Mouse (Mus musculus) hindbrain, embryonic 10.5 days (tissue): Measurements from ENCODE around the gene Sh3rf1. TPM values are rescaled to one million over a fixed set of nuclear protein-coding genes. Genes with fewer than 3 reads are reported as not detected.
A peak's percentile ranks its signal among the peaks of the same experiment; 100 is the strongest.

Source experiments
- DNase-seq: peaks from one replicate; pipeline ENCODE4 v3.0.0-alpha.2; 2017; ENCODE audit warnings: low spot score
- H3K27ac ChIP-seq: fragments of 300-500 bp; sonication (generic); 2 replicates; pipeline ENCODE4 v1.5.1; 2016; ENCODE audit warnings: mild to moderate bottlenecking, moderate library complexity
- H3K27me3 ChIP-seq: fragments of 300-500 bp; sonication (generic); 2 replicates; pipeline ENCODE4 v1.6.1; 2016; ENCODE audit warnings: mild to moderate bottlenecking; ENCODE audit not compliant: poor library complexity, insufficient read depth, severe bottlenecking
- H3K36me3 ChIP-seq: fragments of 300-500 bp; sonication (generic); 2 replicates; pipeline ENCODE4 v1.6.1; 2016; ENCODE audit warnings: mild to moderate bottlenecking, moderate library complexity
- H3K4me1 ChIP-seq: fragments of 300-500 bp; sonication (generic); replicated peaks from 2 replicates; pipeline ENCODE4 v1.6.1; 2016; ENCODE audit warnings: mild to moderate bottlenecking
- H3K4me3 ChIP-seq: fragments of 300-500 bp; sonication (generic); 2 replicates; pipeline ENCODE4 v1.5.1; 2016; ENCODE audit warnings: mild to moderate bottlenecking, moderate library complexity
- H3K9me3 ChIP-seq: fragments of 300-500 bp; sonication (generic); 2 replicates; pipeline ENCODE4 v1.6.1; 2016; ENCODE audit warnings: mild to moderate bottlenecking, moderate library complexity
- WGBS: fragments of 180-500 bp; shearing (Covaris S2); methylation state at CpG from one replicate; pipeline ENCODE4 v1.1.7; 2016; 5-methylcytosine and 5-hydroxymethylcytosine counted together
- polyA plus RNA-seq: library from polyadenylated mRNA; unstranded; fragments of >200 nt; fragmentation: Nextera tagmentation; extraction: Ambion mirVana; gene quantifications from 2 replicates; pipeline ENCODE4 v1.2.1, GENCODE M21; 2016

Sh3rf1 gene
- polyA plus RNA-seq, 1 experiment from 2014 or later: 20.3 TPM

DNA sequence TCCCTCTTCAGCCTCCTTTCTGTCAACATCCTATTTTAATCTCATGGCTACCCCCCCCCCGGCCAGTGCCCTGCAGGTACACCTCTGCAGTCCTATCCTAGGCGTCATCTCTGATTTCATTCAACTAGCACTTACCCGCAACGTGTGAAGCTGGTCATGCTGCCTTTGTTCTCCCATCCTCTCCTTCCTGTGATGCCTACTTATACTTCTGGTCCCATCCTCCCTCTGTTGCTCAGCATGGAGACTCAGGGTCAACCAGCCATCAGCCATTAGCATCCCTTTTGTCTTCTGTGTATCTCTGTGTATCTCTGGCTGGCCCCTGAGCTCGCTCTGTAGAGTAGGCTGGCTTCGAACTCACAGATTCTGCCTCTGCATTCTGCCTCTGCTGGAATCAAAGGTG is 47.3 kb downstream of the Sh3rf1 start:
- H3K36me3 ChIP-seq: no peaks in the 10 kb centered on the region
- no peak for DNase-seq
- H3K4me1 ChIP-seq: peaks cover 57% of the 10 kb centered on the region
- H3K27me3 ChIP-seq: no peaks in the 10 kb centered on the region
- peak overlapping the region; percentile 30; the same call in 1 of the 2 replicates for H3K27ac ChIP-seq
- WGBS: 81% methylated on average over 2 of the region's 6 CpGs
- no peak overlapping the region for H3K4me3 ChIP-seq
- H3K9me3 ChIP-seq: no peaks in the 10 kb centered on the region

GRCm38 (mm10) chr8:61272838-61273237 is 49.2 kb downstream of the Sh3rf1 start:
- H3K27me3 ChIP-seq: no peaks in the 10 kb centered on the region
- DNase-seq: no peak
- no peak overlapping the region for H3K4me3 ChIP-seq
- H3K9me3 ChIP-seq: no peaks in the 10 kb centered on the region
- no peaks in the 10 kb centered on the region for H3K36me3 ChIP-seq
- peaks cover 69% of the 10 kb centered on the region for H3K4me1 ChIP-seq
- 83% methylated on average over 3 of the region's 3 CpGs for WGBS
- H3K27ac ChIP-seq: no peak overlapping the region

- no peak for DNase-seq
- H3K4me3 ChIP-seq: no peak overlapping the region
- H3K36me3 ChIP-seq: peaks cover 7% of the 10 kb centered on the region; the same call in 1 of the 2 replicates
- H3K27ac ChIP-seq: no peak overlapping the region
- 87% methylated on average over 17 of the region's 17 CpGs for WGBS
- peaks cover 69% of the 10 kb centered on the region for H3K4me1 ChIP-seq
- H3K9me3 ChIP-seq: no peaks in the 10 kb centered on the region
- no peaks in the 10 kb centered on the region for H3K27me3 ChIP-seq
Observed at GRCm38 (mm10) chr8:61273307-61274221, 49.9 kb downstream of the Sh3rf1 start.

DNA sequence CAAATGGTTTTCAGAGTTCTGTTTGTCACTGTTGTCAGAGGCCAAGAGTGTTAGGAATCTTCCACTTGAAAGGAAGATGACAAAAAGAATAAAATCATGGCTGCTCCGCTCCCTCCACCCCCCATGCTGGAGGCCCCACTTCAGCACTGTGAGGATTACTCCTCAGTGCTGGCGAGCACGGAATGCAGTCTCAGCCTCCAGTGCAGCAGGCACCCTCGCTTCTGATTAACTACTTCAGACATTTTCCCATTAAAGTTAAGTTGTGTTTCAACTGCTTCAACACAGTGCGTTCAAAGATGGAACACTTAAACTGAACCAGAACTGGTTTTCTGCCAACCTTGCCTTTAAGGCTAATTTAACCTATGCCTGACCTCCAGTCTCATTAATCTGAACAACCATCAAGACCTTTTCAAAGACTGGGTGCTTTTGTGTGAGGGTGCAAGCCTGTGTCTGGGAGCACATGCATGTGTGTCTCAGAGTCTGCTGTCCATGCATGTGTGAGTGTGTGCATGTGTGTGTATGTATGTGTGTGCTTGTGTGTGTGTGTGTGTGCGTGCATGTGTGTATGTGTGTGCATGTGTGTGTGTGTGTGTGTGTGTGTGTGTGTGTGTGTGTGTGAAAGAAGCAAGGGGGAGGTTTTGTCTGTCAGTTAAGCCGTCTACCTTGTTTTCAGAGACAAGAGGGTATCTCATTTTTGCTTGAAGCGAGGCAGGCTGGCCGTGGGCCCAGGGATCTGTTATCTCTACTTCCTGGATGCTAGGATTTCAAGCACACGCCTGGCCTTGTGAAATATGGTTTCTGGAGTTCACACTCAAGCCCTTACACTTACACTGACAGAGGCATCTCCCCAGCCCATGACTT is 51.2 kb downstream of the Sh3rf1 start:
- Histone ChIP-seq H3K4me3 (no peak overlapping the region), H3K4me1 (peaks cover 67% of the 10 kb centered on the region), H3K27ac (peak overlapping the region; percentile 72), H3K9me3 (no peaks in the 10 kb centered on the region), H3K36me3 (peaks cover 19% of the 10 kb centered on the region), H3K27me3 (no peaks in the 10 kb centered on the region)
- DNase-seq: no peak
- 52% methylated on average over 10 of the region's 10 CpGs for WGBS

DNA sequence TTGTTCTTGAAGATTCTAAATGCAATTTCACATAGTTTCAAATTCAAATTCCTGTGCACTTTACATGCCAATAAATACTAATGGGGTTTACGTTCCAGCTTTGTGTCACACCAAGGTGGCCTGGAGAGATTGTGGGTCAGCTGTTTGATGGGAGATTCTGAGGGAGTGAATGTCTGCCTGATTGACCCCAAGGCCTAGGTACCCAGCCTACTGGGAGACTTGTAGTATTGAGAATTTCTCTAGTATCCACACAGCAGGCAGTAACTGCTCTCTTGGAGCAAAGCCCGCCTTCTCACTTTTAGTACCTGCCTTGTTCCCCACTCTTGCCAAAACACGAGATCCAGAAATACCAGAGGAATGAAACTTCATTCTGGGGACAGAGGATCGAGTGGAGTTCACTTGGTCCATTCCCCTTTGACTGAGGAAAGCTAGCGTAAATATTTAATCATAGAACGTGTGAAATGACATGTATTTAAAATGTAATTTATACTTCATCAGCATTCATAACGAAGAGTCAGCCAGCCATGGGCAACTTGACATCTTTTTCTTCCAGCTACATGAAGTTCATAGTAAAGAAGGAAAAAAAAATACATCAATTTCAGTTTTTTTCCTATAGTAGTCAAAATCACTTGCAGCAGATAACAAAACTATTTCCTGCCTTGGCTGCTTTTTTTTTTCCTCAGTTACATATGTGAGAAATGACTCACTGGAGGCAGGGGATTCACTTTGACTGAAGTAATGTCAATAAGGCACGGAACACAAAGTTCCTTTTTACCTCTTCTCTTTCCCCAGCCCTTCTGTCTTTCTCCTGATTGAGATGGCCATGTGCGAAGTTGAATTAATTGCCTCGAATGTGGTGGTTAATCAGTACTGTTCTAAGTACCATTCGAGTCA is 52.0 kb downstream of the Sh3rf1 start:
- DNase-seq: no peak
- Histone ChIP-seq H3K9me3 (no peaks in the 10 kb centered on the region), H3K36me3 (peaks cover 23% of the 10 kb centered on the region), H3K4me3 (no peak overlapping the region), H3K27ac (peak overlapping the region; percentile 72; the same call in 1 of the 2 replicates), H3K27me3 (no peaks in the 10 kb centered on the region), H3K4me1 (peaks cover 59% of the 10 kb centered on the region)
- WGBS: 82% methylated on average over 11 of the region's 11 CpGs

- peaks cover 55% of the 10 kb centered on the region for H3K4me1 ChIP-seq
- WGBS: 84% methylated on average over 5 of the region's 5 CpGs
- H3K27ac ChIP-seq: no peak overlapping the region
- H3K27me3 ChIP-seq: no peaks in the 10 kb centered on the region
- DNase-seq: no peak
- H3K9me3 ChIP-seq: no peaks in the 10 kb centered on the region
- H3K36me3 ChIP-seq: peaks cover 23% of the 10 kb centered on the region
- no peak overlapping the region for H3K4me3 ChIP-seq
Observed at GRCm38 (mm10) chr8:61276397-61276796, 52.7 kb downstream of the Sh3rf1 start.

DNA sequence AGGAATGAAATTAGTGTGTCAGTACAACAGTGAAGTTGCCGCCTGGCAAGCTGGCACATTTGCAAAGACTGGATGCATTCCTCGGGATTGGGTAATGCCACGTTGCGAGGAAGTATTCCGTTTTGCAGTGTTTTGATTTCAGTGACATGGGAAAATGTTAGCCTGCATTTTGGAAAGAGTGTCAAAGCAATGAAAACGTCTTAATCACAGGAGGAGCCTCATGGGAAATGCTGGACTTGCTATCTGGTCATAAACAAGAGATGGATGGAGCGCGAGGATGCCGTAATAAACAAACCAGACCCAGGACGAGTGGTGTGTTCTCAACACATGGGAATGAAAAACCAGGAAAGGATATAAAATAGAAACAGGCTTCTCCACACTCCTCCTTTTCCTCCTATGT is 55.4 kb downstream of the Sh3rf1 start:
- H3K27me3 ChIP-seq: no peaks in the 10 kb centered on the region
- no peak overlapping the region for H3K27ac ChIP-seq
- H3K4me1 ChIP-seq: peaks cover 63% of the 10 kb centered on the region
- H3K9me3 ChIP-seq: no peaks in the 10 kb centered on the region
- no peak for DNase-seq
- H3K36me3 ChIP-seq: peaks cover 23% of the 10 kb centered on the region
- no peak overlapping the region for H3K4me3 ChIP-seq
- WGBS: 95% methylated on average over 10 of the region's 10 CpGs

GRCm38 (mm10) chr8:61282303-61283168 is 58.9 kb downstream of the Sh3rf1 start:
- DNase-seq: no peak
- 0 out of 2 replicates have a peak overlapping the region, but pooled peaks have one; percentile 14 for H3K4me3 ChIP-seq
- 34% methylated on average over 10 of the region's 10 CpGs for WGBS

GRCm38 (mm10) chr8:61283169-61284081 is 59.8 kb downstream of the Sh3rf1 start:
- Histone ChIP-seq H3K9me3 (no peaks in the 10 kb centered on the region), H3K27ac (peak overlapping the region; percentile 83), H3K36me3 (peaks cover 17% of the 10 kb centered on the region), H3K27me3 (no peaks in the 10 kb centered on the region), H3K4me1 (peaks cover 62% of the 10 kb centered on the region), H3K4me3 (peak overlapping the region; percentile 6; the same call in 1 of the 2 replicates)
- WGBS: 2% methylated on average over 12 of the region's 12 CpGs
- peak; percentile 71 for DNase-seq

More at GRCm38 (mm10) chr8:61282303-61283168, 58.9 kb downstream of the Sh3rf1 start:
- peaks cover 23% of the 10 kb centered on the region for H3K36me3 ChIP-seq
- H3K27ac ChIP-seq: peak overlapping the region; percentile 83
- no peaks in the 10 kb centered on the region for H3K9me3 ChIP-seq
- H3K27me3 ChIP-seq: no peaks in the 10 kb centered on the region
- H3K4me1 ChIP-seq: peaks cover 59% of the 10 kb centered on the region

- H3K27me3 ChIP-seq: no peaks in the 10 kb centered on the region
- no peaks in the 10 kb centered on the region for H3K9me3 ChIP-seq
- no peak for DNase-seq
- H3K36me3 ChIP-seq: no peaks in the 10 kb centered on the region
- 0 out of 2 replicates have a peak overlapping the region, but pooled peaks have one; percentile 5 for H3K27ac ChIP-seq
- peaks cover 65% of the 10 kb centered on the region for H3K4me1 ChIP-seq
- no peak overlapping the region for H3K4me3 ChIP-seq
- WGBS: 72% methylated on average over 7 of the region's 7 CpGs
Observed at GRCm38 (mm10) chr8:61285896-61286295, 62.2 kb downstream of the Sh3rf1 start.
